Mouse (Mus musculus) CH12.LX (cell line): ENCODE data around the gene Ces1f. TPM values are rescaled to one million over a fixed set of nuclear protein-coding genes. Genes with fewer than 3 reads are reported as not detected.

ENCODE experiments used
- DNase-seq: peaks from one replicate; pipeline ENCODE4 v3.0.0-alpha.2; 2013; ENCODE audit errors: extremely low read depth
- H3K27ac ChIP-seq: 2 replicates; pipeline ENCODE4 v1.5.1; 2012; ENCODE audit warnings: low read depth, mild to moderate bottlenecking, control low read depth, moderate library complexity; ENCODE audit not compliant: insufficient read depth
- H3K27me3 ChIP-seq: replicated peaks from 2 replicates; pipeline ENCODE3; 2012; ENCODE audit warnings: inconsistent platforms
- H3K36me3 ChIP-seq, 2 experiments: replicated peaks in 1 of 2; 2 replicates each; pipeline versions ENCODE3 to v1.6.1; 2012; ENCODE audit warnings: inconsistent platforms in 1 of 2, low read length in 1 of 2, mild to moderate bottlenecking in 1 of 2, mixed read lengths in 1 of 2, moderate library complexity in 1 of 2; ENCODE audit not compliant: control insufficient read depth in 1 of 2, insufficient read depth in 1 of 2
- H3K4me1 ChIP-seq, 2 experiments: 2 replicates each; pipeline ENCODE4 v1.6.1; 2012; ENCODE audit warnings: inconsistent platforms in 1 of 2, moderate library complexity in 1 of 2; ENCODE audit not compliant: insufficient read depth in 2 of 2, control insufficient read depth in 1 of 2
- H3K4me2 ChIP-seq: 2 replicates; pipeline ENCODE4 v1.6.1; 2012; ENCODE audit warnings: low read depth, mild to moderate bottlenecking, control low read depth; ENCODE audit not compliant: poor library complexity, insufficient read depth, severe bottlenecking
- H3K4me3 ChIP-seq, 3 experiments: fragments of 150-350 bp in 1 of 3; sonication (generic) in 1 of 3; replicated peaks in 1 of 3; 2 replicates each; pipeline versions ENCODE3 to v1.5.1; 2011 to 2012; ENCODE audit warnings: low read depth in 2 of 3, low read length in 2 of 3, mild to moderate bottlenecking in 2 of 3, moderate library complexity in 2 of 3, control low read depth in 1 of 3, improper control_type of control experiment in 1 of 3, inconsistent platforms in 1 of 3, mixed read lengths in 1 of 3; ENCODE audit not compliant: poor library complexity in 1 of 3
- H3K79me2 ChIP-seq: replicated peaks from 2 replicates; pipeline ENCODE4 v1.6.1; 2012; ENCODE audit warnings: mild to moderate bottlenecking, moderate library complexity; ENCODE audit not compliant: control insufficient read depth, poor library complexity, insufficient read depth, severe bottlenecking; ENCODE audit errors: extremely low read depth
- H3K9ac ChIP-seq: 2 replicates; pipeline ENCODE4 v1.6.1; 2012; ENCODE audit warnings: low read depth, mild to moderate bottlenecking, control low read depth, moderate library complexity; ENCODE audit not compliant: insufficient read depth
- H3K9me3 ChIP-seq: replicated peaks from 2 replicates; pipeline ENCODE3; 2012; ENCODE audit warnings: low read length, inconsistent platforms, mixed read lengths
- BHLHE40 ChIP-seq: IDR thresholded peaks from 2 replicates; pipeline ENCODE4 v1.6.1; 2011; ENCODE audit warnings: mild to moderate bottlenecking, low read depth, low read length, improper control_type of control experiment
- E2F4 ChIP-seq: IDR thresholded peaks from 2 replicates; pipeline ENCODE4 v1.6.1; 2011; ENCODE audit warnings: low read depth, low read length, improper control_type of control experiment; ENCODE audit not compliant: insufficient replicate concordance
- EP300 ChIP-seq: IDR thresholded peaks from 2 replicates; pipeline ENCODE4 v1.6.1; 2011; ENCODE audit warnings: low read length, improper control_type of control experiment
- HCFC1 ChIP-seq: IDR thresholded peaks from 2 replicates; pipeline ENCODE4 v1.6.1; 2012; ENCODE audit warnings: low read depth, mild to moderate bottlenecking, inconsistent platforms, low read length, improper control_type of control experiment
- IRF4 ChIP-seq: IDR thresholded peaks from 2 replicates; pipeline ENCODE4 v1.6.1; 2014; ENCODE audit warnings: low read depth, mild to moderate bottlenecking, inconsistent platforms, low read length, improper control_type of control experiment
- JUND ChIP-seq: conservative IDR thresholded peaks from 2 replicates; pipeline ENCODE4 v1.6.1; 2011; ENCODE audit warnings: low read depth, low read length, improper control_type of control experiment
- MAFK ChIP-seq: IDR thresholded peaks from 2 replicates; pipeline ENCODE4 v1.6.1; 2011; ENCODE audit warnings: low read length, improper control_type of control experiment; ENCODE audit not compliant: insufficient replicate concordance
- MEF2A ChIP-seq: IDR thresholded peaks from 2 replicates; pipeline ENCODE4 v1.6.1; 2014; ENCODE audit warnings: low read depth, mild to moderate bottlenecking, inconsistent platforms, low read length, improper control_type of control experiment, borderline replicate concordance
- MXI1 ChIP-seq: IDR thresholded peaks from 2 replicates; pipeline ENCODE4 v1.6.1; 2011; ENCODE audit warnings: mild to moderate bottlenecking, low read depth, low read length, improper control_type of control experiment
- MYC ChIP-seq: IDR thresholded peaks from 2 replicates; pipeline ENCODE4 v1.6.1; 2011; ENCODE audit warnings: low read depth, mild to moderate bottlenecking, improper control_type of control experiment, low read length
- NELFE ChIP-seq: IDR thresholded peaks from 2 replicates; pipeline ENCODE4 v1.6.1; 2011; ENCODE audit warnings: low read depth, low read length, improper control_type of control experiment
- NRF1 ChIP-seq: IDR thresholded peaks from 2 replicates; pipeline ENCODE4 v1.6.1; 2014; ENCODE audit warnings: low read depth, mild to moderate bottlenecking, inconsistent platforms, low read length, improper control_type of control experiment, moderate library complexity
- TCF12 ChIP-seq: IDR thresholded peaks from 2 replicates; pipeline ENCODE4 v1.6.1; 2014; ENCODE audit warnings: low read depth, mild to moderate bottlenecking, inconsistent platforms, low read length, improper control_type of control experiment
- USF1 ChIP-seq: IDR thresholded peaks from 2 replicates; pipeline ENCODE4 v1.6.1; 2014; ENCODE audit warnings: low read depth, mild to moderate bottlenecking, inconsistent platforms, low read length, improper control_type of control experiment
- USF2 ChIP-seq: conservative IDR thresholded peaks from 2 replicates; pipeline ENCODE4 v1.6.1; 2011; ENCODE audit warnings: low read depth, low read length, improper control_type of control experiment
- ZC3H11A ChIP-seq: IDR thresholded peaks from 2 replicates; pipeline ENCODE4 v1.6.1; 2012; ENCODE audit warnings: low read depth, mild to moderate bottlenecking, inconsistent platforms, low read length, improper control_type of control experiment
- ZNF384 ChIP-seq: IDR thresholded peaks from 2 replicates; pipeline ENCODE4 v1.6.1; 2012; ENCODE audit warnings: low read depth, low read length, improper control_type of control experiment, inconsistent platforms
- dilution Hi-C: fragments of 300-500 bp; cut with MboI; formaldehyde crosslinking; loops from 2 replicates; pipeline ENCODE4 v1.14.3; 2020; ENCODE audit warnings: low sequenced_read_pairs; ENCODE audit not compliant: extremely low pct_unique_long_range_greater_than_20kb, extremely low pct_ligation_motif_present
- in situ Hi-C: fragments of 300-500 bp; cut with MboI; formaldehyde crosslinking; loops from 3 replicates; pipeline ENCODE4 v1.14.3; 2019; ENCODE audit warnings: low sequenced_read_pairs, low pct_ligation_motif_present, low pct_unique_long_range_greater_than_20kb, mixed read lengths
- polyA plus RNA-seq: library from polyadenylated mRNA; unstranded; fragments of >175 nt; gene quantifications from 2 replicates; pipeline ENCODE4 v1.2.1, GENCODE M21; 2012; ENCODE audit warnings: low read depth; ENCODE audit not compliant: insufficient read length
- total RNA-seq, 2 experiments: library from RNA; depleted of rRNA; stranded (reverse); fragments of 300-350 nt in 1 of 2; fragments of >200 nt in 1 of 2; gene quantifications; 2 replicates each; pipeline ENCODE4 v1.2.3; 2012 to 2014

The Ces1f gene
- total RNA-seq (2012; rRNA removed): not detected in 2 replicates
- total RNA-seq (2014; rRNA removed): not detected in 2 replicates
- not detected in 2 replicates for polyA plus RNA-seq

GRCm38 (mm10) chr8:93279556-93279955 is at the start of gene Ces1f:
Gene Ces1f (minus strand): TSS chr8:93279747.
- in situ Hi-C loops (no loop called here), dilution Hi-C loops (no loop called here)
- Histone ChIP-seq H3K4me2 (no peak within 1 kb of the TSS), H3K27ac (no peak within 1 kb of the TSS), H3K79me2 (no peaks in the 10 kb centered on the region), H3K36me3 (no peaks in the 10 kb centered on the region), H3K9me3 (no peaks in the 10 kb centered on the region), H3K4me1 (no peaks in the 10 kb centered on the region), H3K9ac (no peak within 1 kb of the TSS), H3K27me3 (peaks cover 26% of the 10 kb centered on the region), H3K4me3 (no peak within 1 kb of the TSS)
- DNase-seq: no peak
- no peak for TF ChIP-seq TCF12
- TF ChIP-seq ZC3H11A: no peak
- TF ChIP-seq JUND: no peak
- no peak for TF ChIP-seq MEF2A
- no peak for TF ChIP-seq HCFC1
- no peak for TF ChIP-seq ZNF384
- no peak for TF ChIP-seq IRF4
- no peak for TF ChIP-seq E2F4
- TF ChIP-seq BHLHE40: no peak
- no peak for TF ChIP-seq MXI1
- TF ChIP-seq EP300: no peak
- no peak for TF ChIP-seq NRF1
- TF ChIP-seq USF1: no peak
- no peak for TF ChIP-seq MYC

GRCm38 (mm10) chr8:93325123-93325522 is 45.6 kb upstream of the Ces1f start:
- H3K4me2 ChIP-seq: no peak overlapping the region
- in situ Hi-C loops: no loop called here
- dilution Hi-C loops: no loop called here
- no peaks in the 10 kb centered on the region for H3K9me3 ChIP-seq
- H3K9ac ChIP-seq: no peak overlapping the region
- no peak overlapping the region for H3K4me3 ChIP-seq
- TF ChIP-seq TCF12: no peak
- no peak for TF ChIP-seq E2F4
- no peak for TF ChIP-seq MAFK
- no peak for TF ChIP-seq BHLHE40
- TF ChIP-seq USF2: no peak
- no peak for TF ChIP-seq JUND
- TF ChIP-seq NELFE: no peak
- TF ChIP-seq IRF4: no peak
- no peak for DNase-seq
- H3K4me1 ChIP-seq: no peaks in the 10 kb centered on the region
- no peaks in the 10 kb centered on the region for H3K36me3 ChIP-seq
- no peak overlapping the region for H3K27ac ChIP-seq
- peaks cover 53% of the 10 kb centered on the region for H3K27me3 ChIP-seq
- no peaks in the 10 kb centered on the region for H3K79me2 ChIP-seq
